Mouse (Mus musculus): Measurements from ENCODE around the gene Parp16.
"Not testable (repeated sequence)": the region's sequence is repeated elsewhere in the genome, so short reads cannot be mapped to it uniquely, and the experiment has no call there.

Parp16 gene

DNA sequence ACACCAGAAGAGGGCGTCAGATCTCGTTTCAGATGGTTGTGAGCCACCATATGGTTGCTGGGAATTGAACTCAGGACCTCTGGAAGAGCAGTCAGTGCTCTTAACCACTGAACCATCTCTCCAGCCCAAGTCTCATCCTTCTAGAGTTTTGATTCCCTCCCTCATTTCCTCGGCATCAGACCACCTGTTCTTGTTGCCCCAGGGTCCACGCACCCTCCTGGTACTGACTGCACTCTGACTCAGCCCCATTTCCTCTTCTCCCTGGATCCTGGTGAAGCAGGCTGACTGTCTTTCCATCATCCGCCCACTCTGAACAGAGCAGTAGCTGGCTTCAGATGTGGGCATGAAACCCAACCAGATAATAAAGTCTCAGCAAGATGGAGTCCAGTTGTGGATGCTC is 46.8 kb downstream of the Parp16 start:
- DNase-seq (ENCODE audit: low spot score in 2 of 2): no peak

DNA sequence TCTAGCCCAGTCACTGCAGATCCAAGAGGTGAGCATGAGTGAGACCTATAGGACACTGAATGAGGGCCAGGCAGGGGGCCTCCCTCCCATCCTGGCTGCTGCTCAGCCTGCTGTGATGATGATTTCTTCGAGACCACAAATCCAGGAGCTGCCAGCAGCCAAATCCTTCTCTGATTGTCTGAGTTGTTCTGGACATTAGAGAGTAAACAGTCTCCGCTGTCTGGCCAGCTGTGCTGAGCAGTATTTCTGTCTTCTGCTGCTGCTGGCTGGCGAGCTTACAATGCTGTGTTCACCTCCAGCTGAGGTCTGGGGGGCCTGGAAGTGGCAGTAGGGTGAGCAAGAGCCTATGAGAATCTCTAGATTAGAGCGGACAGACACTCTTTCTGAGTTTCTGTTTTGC is 48.1 kb downstream of the Parp16 start:
- no peak for DNase-seq (ENCODE audit: low spot score in 2 of 2)

GRCm38 (mm10) chr9:65244036-65244806 is 49.1 kb downstream of the Parp16 start:
- no peak for DNase-seq (ENCODE audit: low spot score in 2 of 2)

- DNase-seq (ENCODE audit: low spot score in 2 of 2): no peak
Observed at GRCm38 (mm10) chr9:65247502-65248376, 52.6 kb downstream of the Parp16 start.

GRCm38 (mm10) chr9:65248377-65248690 is 53.2 kb downstream of the Parp16 start:
- DNase-seq (ENCODE audit: low spot score in 2 of 2): no peak

DNA sequence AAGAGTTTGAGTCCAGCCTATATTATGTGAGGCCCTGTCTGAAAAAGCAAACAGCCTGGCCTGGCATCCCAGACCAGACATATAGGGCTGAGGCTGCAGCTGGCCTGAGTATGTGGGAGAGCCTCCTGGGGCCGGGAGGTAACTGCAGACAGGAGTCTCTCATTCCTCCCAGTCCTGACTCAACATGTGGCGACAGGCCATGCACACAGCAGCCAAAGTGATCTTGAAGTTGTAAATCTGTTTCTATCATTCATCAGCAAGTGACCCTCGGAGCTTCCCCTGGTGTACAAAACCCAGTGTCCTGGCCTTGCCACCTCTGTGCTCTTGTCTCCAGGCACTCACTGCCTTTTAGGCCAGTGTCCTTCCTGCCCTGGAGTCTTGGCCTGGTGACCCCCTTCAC is 56.9 kb downstream of the Parp16 start:
- no peak for DNase-seq (ENCODE audit: low spot score in 2 of 2)

GRCm38 (mm10) chr9:65255906-65256600 is 60.9 kb downstream of the Parp16 start:
- DNase-seq (ENCODE audit: low spot score in 2 of 2): no peak

DNA sequence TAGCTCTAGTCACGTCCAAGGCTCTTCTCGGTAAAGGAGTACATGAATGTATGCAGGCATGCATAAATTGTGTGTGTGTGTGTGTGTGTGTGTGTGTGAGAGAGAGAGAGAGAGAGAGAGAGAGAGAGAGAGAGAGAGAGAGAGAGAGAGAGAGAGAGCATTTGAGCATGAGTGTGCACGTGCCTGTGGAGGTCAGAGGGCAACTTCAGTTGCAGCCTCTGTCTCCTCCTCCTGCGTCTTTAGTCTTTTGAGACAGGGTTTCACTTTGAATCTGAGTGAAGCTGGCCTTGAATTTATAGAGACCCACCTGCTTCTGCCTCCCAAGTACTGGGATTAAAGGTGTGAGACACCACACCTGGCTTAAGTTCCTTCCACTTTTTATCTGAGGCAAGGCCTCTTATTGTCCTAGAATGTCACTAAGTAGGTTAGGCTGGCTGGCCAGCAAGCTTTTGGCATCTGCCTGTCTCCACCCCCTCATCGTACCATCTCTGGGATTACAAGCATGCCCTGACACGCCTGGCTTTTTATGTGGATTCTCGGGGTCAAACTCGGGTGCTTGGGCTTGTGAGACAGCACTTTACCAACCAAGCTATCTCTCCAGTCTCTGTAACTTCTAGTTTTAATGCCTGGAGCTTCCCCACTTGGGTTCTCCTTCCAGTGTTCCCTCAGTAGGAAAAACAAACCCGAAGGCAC is 62.2 kb downstream of the Parp16 start:
- no peak for DNase-seq (ENCODE audit: low spot score in 2 of 2)

DNA sequence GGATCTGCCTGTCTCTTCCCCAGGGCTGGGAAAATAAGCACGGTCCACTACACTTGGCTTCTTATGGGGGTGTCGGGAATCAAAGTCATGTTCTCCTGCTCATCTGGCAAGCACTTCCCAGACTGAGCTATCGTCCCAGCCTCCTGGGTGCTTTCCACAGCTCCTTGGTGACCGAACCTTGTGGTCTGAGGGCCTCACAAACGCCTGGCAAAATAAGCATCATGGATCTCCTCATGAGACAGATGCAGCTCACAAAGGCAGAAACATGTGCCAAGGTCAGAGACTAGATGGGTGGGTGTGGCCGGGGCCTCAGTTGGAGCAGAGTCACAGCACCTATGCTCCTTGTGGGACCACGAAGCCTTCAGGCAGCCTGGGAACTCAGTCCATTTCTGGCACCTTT is 64.2 kb downstream of the Parp16 start:
- DNase-seq (ENCODE audit: low spot score in 2 of 2): no peak

- no peak for DNase-seq (ENCODE audit: low spot score in 2 of 2)
Observed at GRCm38 (mm10) chr9:65261591-65262230, 66.6 kb downstream of the Parp16 start.

DNA sequence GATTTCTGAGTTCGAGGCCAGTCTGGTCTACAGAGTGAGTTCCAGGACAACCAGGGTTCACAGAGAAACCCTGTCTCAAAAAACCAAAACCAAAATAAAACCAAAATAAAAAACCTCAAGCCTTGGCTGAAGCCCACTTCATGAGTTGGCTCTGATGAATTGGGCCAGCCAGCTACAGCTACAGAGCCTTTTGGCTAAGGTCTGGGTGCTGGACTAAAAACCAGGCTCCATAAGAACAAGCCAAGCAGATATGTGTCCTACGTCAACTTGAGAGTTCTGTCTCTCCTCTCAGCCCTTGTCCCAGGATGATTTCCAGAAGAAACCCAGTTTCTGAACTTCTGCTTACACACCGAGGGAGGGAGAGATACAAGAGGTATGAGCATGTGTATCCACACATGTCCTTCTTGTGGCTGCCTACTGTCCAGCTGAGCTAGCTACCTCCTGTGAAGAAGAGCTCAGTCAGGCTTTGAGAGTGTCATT is 67.5 kb downstream of the Parp16 start:
- DNase-seq (ENCODE audit: low spot score in 2 of 2): no peak

DNA sequence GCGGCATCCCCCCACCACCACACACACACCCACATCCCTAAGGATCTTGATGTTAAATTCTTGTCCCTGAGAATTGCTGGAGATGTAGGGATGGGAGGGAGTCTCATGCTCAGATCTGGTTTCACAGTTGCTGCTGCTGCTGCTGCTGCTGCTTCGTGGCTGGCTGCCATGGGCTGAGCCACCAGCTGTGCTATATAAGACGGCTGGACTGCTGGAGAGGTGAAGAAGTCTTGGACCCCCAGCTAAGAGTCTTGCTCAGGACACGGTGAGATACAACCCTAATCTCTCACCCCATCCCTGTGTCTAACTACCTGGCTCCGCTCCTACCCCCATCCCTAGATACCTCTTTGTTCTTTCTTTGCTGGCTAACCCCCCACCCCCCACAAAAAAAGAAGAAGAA is 69.8 kb downstream of the Parp16 start, which contains the start of gene Cilp:
TSS of gene Cilp (plus strand) at position 222 of the 400 bp plus-strand sequence.
- DNase-seq (ENCODE audit: low spot score in 2 of 2): no peak

GRCm38 (mm10) chr9:65267742-65268515 is 72.8 kb downstream of the Parp16 start:
- no peak for DNase-seq (ENCODE audit: low spot score in 2 of 2)

DNA sequence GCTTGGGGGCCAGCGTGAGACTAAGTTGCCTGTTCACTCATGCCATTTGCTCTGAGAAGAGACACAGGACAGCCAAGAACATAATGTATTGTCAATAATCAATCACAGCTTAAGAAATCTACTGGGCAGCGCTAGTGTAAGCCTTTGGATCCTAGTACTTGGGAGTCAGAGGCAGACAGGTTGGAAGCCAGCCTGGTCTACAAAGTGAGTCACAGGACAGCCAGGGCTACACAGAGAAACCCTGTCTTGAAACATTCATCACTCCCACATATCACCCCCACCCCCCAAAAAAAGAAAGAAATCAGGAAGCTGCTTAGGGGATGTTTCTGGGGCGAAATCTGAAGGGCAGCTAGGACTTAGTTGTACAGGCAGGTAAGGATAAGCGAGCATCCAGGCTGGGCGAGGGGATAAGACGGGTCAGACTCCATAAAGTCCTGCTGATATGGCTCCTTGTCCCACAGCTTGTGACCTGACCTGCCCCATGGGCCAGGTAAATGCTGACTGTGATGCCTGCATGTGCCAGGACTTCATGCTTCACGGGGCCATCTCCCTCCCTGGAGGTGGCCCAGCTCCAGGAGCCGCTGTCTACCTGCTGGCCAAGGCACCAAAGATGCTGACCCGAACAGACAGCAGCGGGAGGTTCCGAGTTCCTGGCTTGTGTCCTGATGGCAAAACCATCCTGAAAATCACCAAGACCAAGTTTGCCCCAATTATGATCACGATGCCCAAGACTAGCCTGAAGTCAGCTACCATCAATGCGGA is 78.1 kb downstream of the Parp16 start:
- no peak for DNase-seq (ENCODE audit: low spot score in 2 of 2)

DNA sequence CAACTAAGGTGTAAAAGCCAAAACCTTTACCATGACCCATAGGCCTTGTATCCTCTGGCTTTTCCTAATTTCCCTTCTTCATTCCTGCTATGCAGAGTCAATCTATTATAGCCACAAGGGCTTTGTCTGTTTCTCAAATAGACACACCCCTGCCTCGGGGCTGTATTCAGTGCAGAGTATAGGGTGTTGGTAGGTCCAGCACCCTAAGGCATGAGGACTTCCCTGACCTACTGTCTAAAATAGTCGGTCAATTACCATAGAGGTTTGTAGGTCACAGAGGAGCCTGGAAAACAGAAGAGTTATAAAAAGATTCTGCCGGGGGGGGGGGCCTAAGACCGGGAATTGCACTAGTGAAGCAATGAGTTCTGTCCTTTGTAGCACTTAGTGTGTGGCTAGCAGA is 78.7 kb downstream of the Parp16 start:
- no peak for DNase-seq (ENCODE audit: low spot score in 2 of 2)

- DNase-seq (ENCODE audit: low spot score in 2 of 2): not testable (repeated sequence)
Observed at GRCm38 (mm10) chr9:65274851-65275250, 79.7 kb downstream of the Parp16 start.

- DNase-seq (ENCODE audit: low spot score in 2 of 2): no peak
Observed at GRCm38 (mm10) chr9:65275810-65276530, 80.8 kb downstream of the Parp16 start.

- no peak for DNase-seq (ENCODE audit: low spot score in 2 of 2)
Observed at GRCm38 (mm10) chr9:65281536-65282151, 86.5 kb downstream of the Parp16 start.
